Mouse (Mus musculus) liver, embryonic 14 days (tissue): Measurements from ENCODE around the gene Eipr1. TPM values are rescaled to one million over a fixed set of nuclear protein-coding genes. Genes with fewer than 3 reads are reported as not detected.

Experiments used
- polyA plus RNA-seq: library from polyadenylated mRNA; depleted of rRNA; stranded (reverse); fragments of >200 nt; gene quantifications from 2 replicates; pipeline ENCODE4 v1.2.3, GENCODE M21; 2012; rRNA removed

Eipr1 gene
- 14.4 and 16.8 TPM in 2 replicates for polyA plus RNA-seq

GRCm38 (mm10) chr12:28751508-28752263 lies at the start of gene Eipr1:
TSS of gene Eipr1 (plus strand) at chr12:28751803.

GRCm38 (mm10) chr12:28750021-28750633 lies 1.5 kb upstream of the Eipr1 start, which contains the start of gene Trappc12:
TSS of gene Trappc12 (minus strand) at chr12:28750472.

Other genes with a start within 250 kb of the Eipr1 start
- not detected in 2 replicates for gene Dcdc2c, start 199.4 kb upstream of the Eipr1 start, polyA plus RNA-seq
- gene Allc, start 169.3 kb upstream of the Eipr1 start, polyA plus RNA-seq: not detected in 2 replicates
- 8.1 and 8.7 TPM in 2 replicates for gene Colec11, start 128.4 kb upstream of the Eipr1 start, polyA plus RNA-seq
- gene Rps7, start 115.8 kb upstream of the Eipr1 start, polyA plus RNA-seq: 690 and 700 TPM in 2 replicates
- 9.9 and 10.8 TPM in 2 replicates for gene Rnaseh1, start 102.2 kb upstream of the Eipr1 start, polyA plus RNA-seq
- 16.4 and 21.3 TPM in 2 replicates for gene Adi1, start 76.6 kb upstream of the Eipr1 start, polyA plus RNA-seq
- 9.6 and 12.0 TPM in 2 replicates for gene Trappc12, start 1.3 kb upstream of the Eipr1 start, polyA plus RNA-seq